Mouse (Mus musculus): ENCODE results near the gene Sult6b2.

GRCm38 (mm10) chr6:142792241-142792968 is 11.9 kb downstream of the Sult6b2 start:
- TF ChIP-seq EP300 (IDR thresholded peaks at IDR 0.05) (no peak), CTCF (IDR thresholded peaks at IDR 0.05) (no peak)

Data from lung, postnatal 0 days (tissue).